Mouse (Mus musculus) c-Kit-negative CD71-positive TER-119-positive erythroid progenitor cells, embryonic 14.5 days (primary cell): ENCODE measurements around the gene Wnt7b.

Experiments
- DNase-seq: peaks from one replicate; pipeline ENCODE4 v3.0.0-alpha.2; 2013; ENCODE audit warnings: low read depth, low spot score

Gene Wnt7b

GRCm38 (mm10) chr15:85507370-85508014, 74.8 kb downstream of the Wnt7b start:
- no peak for DNase-seq

- DNase-seq, result no peak
These were observed 75.6 kb downstream of the Wnt7b start for GRCm38 (mm10) chr15:85506680-85507079.

- DNase-seq, result no peak
These were observed 77.0 kb downstream of the Wnt7b start for GRCm38 (mm10) chr15:85505118-85505925.

GRCm38 (mm10) chr15:85503127-85503526, 79.1 kb downstream of the Wnt7b start, which contains the start of gene 7530416G11Rik:
7530416G11Rik (minus strand) TSS chr15:85503227.
- DNase-seq, result no peak

GRCm38 (mm10) chr15:85500267-85500666, 82.0 kb downstream of the Wnt7b start:
- DNase-seq, result no peak

- no peak for DNase-seq
These were observed 84.2 kb downstream of the Wnt7b start for GRCm38 (mm10) chr15:85497981-85498475.

GRCm38 (mm10) chr15:85497548-85497947, 84.7 kb downstream of the Wnt7b start:
- no peak for DNase-seq

GRCm38 (mm10) chr15:85494163-85494621, 88.1 kb downstream of the Wnt7b start:
- no peak for DNase-seq

GRCm38 (mm10) chr15:85489751-85490150, 92.5 kb downstream of the Wnt7b start:
- no peak for DNase-seq

- DNase-seq, result no peak
These were observed 93.4 kb downstream of the Wnt7b start for GRCm38 (mm10) chr15:85488900-85489299.
